ENCODE assay signal across 17 mouse cellular contexts in the genomic region with DNA sequence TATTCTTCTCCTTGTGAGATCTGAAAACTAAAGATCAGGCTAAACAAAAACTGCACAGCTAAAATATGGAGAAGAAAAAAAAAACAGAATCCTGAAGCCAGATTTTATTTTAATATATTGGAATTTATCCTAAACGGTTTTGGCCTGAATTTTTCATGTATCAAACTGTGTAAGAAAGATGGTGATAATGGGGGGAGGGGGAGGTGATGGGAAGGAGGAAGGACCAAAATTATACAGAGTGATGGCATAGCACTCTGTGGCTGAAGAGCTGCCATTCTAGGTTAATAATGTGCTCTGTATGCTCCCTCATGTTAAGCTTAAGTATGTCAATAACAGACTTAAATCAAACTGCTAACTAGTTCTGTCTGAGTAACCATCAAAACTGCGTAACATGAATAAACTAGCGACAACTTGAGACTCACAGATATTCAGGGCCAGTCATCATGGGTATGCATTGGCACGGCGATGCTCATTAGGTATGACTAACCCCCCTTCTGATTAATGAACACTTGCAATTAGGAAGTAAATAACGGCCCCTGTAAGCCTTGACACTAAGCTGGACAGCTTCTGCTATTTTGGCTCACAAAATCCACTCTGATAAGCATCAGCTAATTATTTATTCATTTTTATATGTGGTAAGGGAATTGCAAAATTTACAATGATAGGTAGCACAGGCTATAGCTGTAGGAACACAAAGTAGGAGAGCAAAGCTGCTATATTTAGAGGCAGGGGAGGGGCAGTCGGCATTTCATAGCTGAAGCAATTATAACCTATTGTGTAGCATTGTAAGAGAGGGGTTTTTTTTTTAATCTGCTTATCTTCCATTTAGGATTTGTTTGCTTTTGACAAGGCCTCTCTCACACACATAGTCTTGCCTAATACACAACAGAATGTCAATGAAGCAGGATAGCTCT.
"Had no signal": no experiment of that assay in that cellular context is flagged by ENCODE, and none has a peak within 500 bp of the region (broad histone marks: within the 10 kb centered on the region; RNA-seq: fewer than 3 reads in every experiment).

No protein-coding gene starts in this region.

- H3K9me3 ChIP-seq: kidney, embryonic 15.5 days; limb, embryonic 10.5 days; liver, embryonic 15.5 days; neural tube, embryonic 12.5 days; stomach, embryonic 15.5 days had no signal

- H3K27me3 ChIP-seq: kidney, embryonic 15.5 days; liver, embryonic 15.5 days; neural tube, embryonic 12.5 days; stomach, embryonic 15.5 days had no signal

- H3K4me2 ChIP-seq: kidney, embryonic 15.5 days; liver, embryonic 11.5 days; liver, embryonic 15.5 days; neural tube, embryonic 12.5 days; stomach, embryonic 15.5 days had no signal

- H3K4me1 ChIP-seq: kidney, embryonic 15.5 days; limb, embryonic 10.5 days; liver, embryonic 15.5 days; neural tube, embryonic 12.5 days; stomach, embryonic 15.5 days had no signal

- H3K9ac ChIP-seq: kidney, embryonic 15.5 days; liver, embryonic 15.5 days; neural tube, embryonic 12.5 days; stomach, embryonic 15.5 days had no signal

- H3K4me3 ChIP-seq: kidney, embryonic 15.5 days; left cerebral cortex, adult 2 months; limb, embryonic 10.5 days; liver, embryonic 15.5 days; myocyte; neural tube, embryonic 12.5 days; stomach, embryonic 15.5 days had no signal

- DNase-seq: kidney, adult 2 months; kidney, postnatal 25 days; lung, adult 2 months; lung, postnatal 36 days; right cerebral cortex, postnatal 14 days; thymus, adult 2 months; thymus, postnatal 25 days had no signal

- ATAC-seq: intestine, embryonic 16.5 days; lung, postnatal 0 days had no signal

- H3K36me3 ChIP-seq: kidney, embryonic 15.5 days; limb, embryonic 10.5 days; liver, embryonic 15.5 days; neural tube, embryonic 12.5 days; stomach, embryonic 15.5 days had no signal

- H3K27ac ChIP-seq: kidney, embryonic 15.5 days; left cerebral cortex, adult 2 months; limb, embryonic 10.5 days; liver, embryonic 15.5 days; neural tube, embryonic 12.5 days; stomach, embryonic 15.5 days had no signal
